Mouse (Mus musculus): ENCODE data around the gene Dnhd1. TPM values are rescaled to one million over a fixed set of nuclear protein-coding genes. Genes with fewer than 3 reads are reported as not detected.

The Dnhd1 gene
- polyA plus RNA-seq (2015; fragmentation: Nextera tagmentation; extraction: Ambion mirVana) = 0.09 and 0.91 TPM in 2 replicates

- ATAC-seq (replicated peaks; ENCODE audit: low FRiP score, low read depth) = peak; percentile 95
- H3K4me3 ChIP-seq (replicated peaks; ENCODE audit: low read depth, low read length) = peak within 1 kb of the TSS; percentile 34
- H3K27ac ChIP-seq = peak within 1 kb of the TSS; percentile 51
- H3K27me3 ChIP-seq (ENCODE audit: insufficient read depth, low read length) = no peaks in the 10 kb centered on the region
- no peaks in the 10 kb centered on the region for H3K36me3 ChIP-seq (ENCODE audit: insufficient read depth, low read length)
- TF ChIP-seq CTCF (IDR thresholded peaks at IDR 0.05; ENCODE audit: low read depth) = peak; percentile 61
- peak within 1 kb of the TSS; percentile 32; the same call in 1 of the 2 replicates for H3K9ac ChIP-seq (ENCODE audit: low read depth, low read length)
- 0 out of 2 replicates have a peak, but pooled peaks cover 4% of the 10 kb centered on the region for H3K4me1 ChIP-seq (replicated peaks; ENCODE audit: insufficient read depth, low read length)
- DNase-seq (ENCODE audit: low spot score) = peak; percentile 90
- peak within 1 kb of the TSS; percentile 66 for H3K4me2 ChIP-seq (ENCODE audit: low read length)
- WGBS = 1% methylated on average over 17 of the region's 17 CpGs
- H3K9me3 ChIP-seq (replicated peaks; ENCODE audit: low read length) = no peaks in the 10 kb centered on the region
Observed at GRCm38 (mm10) chr7:105650639-105651435, at the start of gene Dnhd1. TSS of gene Dnhd1 (plus strand) at chr7:105650827.

GRCm38 (mm10) chr7:105602860-105603623 is 47.6 kb upstream of the Dnhd1 start:
- Histone ChIP-seq H3K4me3 (replicated peaks; ENCODE audit: low read depth, low read length) (no peak overlapping the region), H3K36me3 (ENCODE audit: insufficient read depth, low read length) (no peaks in the 10 kb centered on the region), H3K9me3 (replicated peaks; ENCODE audit: low read length) (no peaks in the 10 kb centered on the region), H3K9ac (ENCODE audit: low read depth, low read length) (no peak overlapping the region), H3K4me2 (ENCODE audit: low read length) (no peak overlapping the region), H3K27me3 (ENCODE audit: insufficient read depth, low read length) (no peaks in the 10 kb centered on the region), H3K27ac (no peak overlapping the region), H3K4me1 (replicated peaks; ENCODE audit: insufficient read depth, low read length) (no peaks in the 10 kb centered on the region)
- 27% methylated on average over 9 of the region's 9 CpGs for WGBS
- peak; percentile 87 for ATAC-seq (replicated peaks; ENCODE audit: low FRiP score, low read depth)
- peak; percentile 77 for DNase-seq (ENCODE audit: low spot score)
- peak; percentile 85 for TF ChIP-seq CTCF (IDR thresholded peaks at IDR 0.05; ENCODE audit: low read depth)

- no peaks in the 10 kb centered on the region for H3K9me3 ChIP-seq (replicated peaks; ENCODE audit: low read length)
- no peak overlapping the region for H3K27ac ChIP-seq
- no peaks in the 10 kb centered on the region for H3K4me1 ChIP-seq (replicated peaks; ENCODE audit: insufficient read depth, low read length)
- no peak overlapping the region for H3K9ac ChIP-seq (ENCODE audit: low read depth, low read length)
- H3K4me3 ChIP-seq (replicated peaks; ENCODE audit: low read depth, low read length) = no peak overlapping the region
- ATAC-seq (replicated peaks; ENCODE audit: low FRiP score, low read depth) (no peak), DNase-seq (ENCODE audit: low spot score) (no peak)
- H3K36me3 ChIP-seq (ENCODE audit: insufficient read depth, low read length) = peaks cover 37% of the 10 kb centered on the region
- no peaks in the 10 kb centered on the region for H3K27me3 ChIP-seq (ENCODE audit: insufficient read depth, low read length)
- no peak for TF ChIP-seq CTCF (IDR thresholded peaks at IDR 0.05; ENCODE audit: low read depth)
- 86% methylated on average over 3 of the region's 3 CpGs for WGBS
- no peak overlapping the region for H3K4me2 ChIP-seq (ENCODE audit: low read length)
Observed at GRCm38 (mm10) chr7:105608467-105608866, 42.2 kb upstream of the Dnhd1 start.

GRCm38 (mm10) chr7:105611767-105612166 is 38.9 kb upstream of the Dnhd1 start:
- H3K4me2 ChIP-seq (ENCODE audit: low read length) = no peak overlapping the region
- WGBS = 93% methylated on average over 1 of the region's 1 CpGs

GRCm38 (mm10) chr7:105614400-105614799 is 36.2 kb upstream of the Dnhd1 start:
- H3K27ac ChIP-seq = no peak overlapping the region
- ATAC-seq (replicated peaks; ENCODE audit: low FRiP score, low read depth) (no peak), DNase-seq (ENCODE audit: low spot score) (no peak)
- peaks cover 70% of the 10 kb centered on the region for H3K36me3 ChIP-seq (ENCODE audit: insufficient read depth, low read length)
- WGBS = 91% methylated on average over 1 of the region's 1 CpGs
- no peak overlapping the region for H3K4me3 ChIP-seq (replicated peaks; ENCODE audit: low read depth, low read length)
- no peaks in the 10 kb centered on the region for H3K4me1 ChIP-seq (replicated peaks; ENCODE audit: insufficient read depth, low read length)
- H3K9me3 ChIP-seq (replicated peaks; ENCODE audit: low read length) = no peaks in the 10 kb centered on the region
- H3K4me2 ChIP-seq (ENCODE audit: low read length) = no peak overlapping the region
- H3K9ac ChIP-seq (ENCODE audit: low read depth, low read length) = no peak overlapping the region
- H3K27me3 ChIP-seq (ENCODE audit: insufficient read depth, low read length) = no peaks in the 10 kb centered on the region
- TF ChIP-seq CTCF (IDR thresholded peaks at IDR 0.05; ENCODE audit: low read depth) = no peak

More at GRCm38 (mm10) chr7:105611767-105612166, 38.9 kb upstream of the Dnhd1 start:
- no peak overlapping the region for H3K9ac ChIP-seq (ENCODE audit: low read depth, low read length)
- DNase-seq (ENCODE audit: low spot score) (no peak), ATAC-seq (replicated peaks; ENCODE audit: low FRiP score, low read depth) (no peak)
- H3K36me3 ChIP-seq (ENCODE audit: insufficient read depth, low read length) = peaks cover 48% of the 10 kb centered on the region
- no peak overlapping the region for H3K4me3 ChIP-seq (replicated peaks; ENCODE audit: low read depth, low read length)
- H3K27ac ChIP-seq = no peak overlapping the region
- no peaks in the 10 kb centered on the region for H3K27me3 ChIP-seq (ENCODE audit: insufficient read depth, low read length)
- no peaks in the 10 kb centered on the region for H3K4me1 ChIP-seq (replicated peaks; ENCODE audit: insufficient read depth, low read length)
- no peaks in the 10 kb centered on the region for H3K9me3 ChIP-seq (replicated peaks; ENCODE audit: low read length)
- TF ChIP-seq CTCF (IDR thresholded peaks at IDR 0.05; ENCODE audit: low read depth) = no peak

GRCm38 (mm10) chr7:105615720-105616119 is 34.9 kb upstream of the Dnhd1 start:
- no peak for TF ChIP-seq CTCF (IDR thresholded peaks at IDR 0.05; ENCODE audit: low read depth)
- H3K27me3 ChIP-seq (ENCODE audit: insufficient read depth, low read length) = no peaks in the 10 kb centered on the region
- no peak overlapping the region for H3K9ac ChIP-seq (ENCODE audit: low read depth, low read length)
- no peak overlapping the region for H3K4me3 ChIP-seq (replicated peaks; ENCODE audit: low read depth, low read length)
- H3K9me3 ChIP-seq (replicated peaks; ENCODE audit: low read length) = no peaks in the 10 kb centered on the region
- H3K36me3 ChIP-seq (ENCODE audit: insufficient read depth, low read length) = peaks cover 68% of the 10 kb centered on the region
- H3K4me1 ChIP-seq (replicated peaks; ENCODE audit: insufficient read depth, low read length) = no peaks in the 10 kb centered on the region
- 68% methylated on average over 1 of the region's 1 CpGs for WGBS
- no peak overlapping the region for H3K4me2 ChIP-seq (ENCODE audit: low read length)
- DNase-seq (ENCODE audit: low spot score) = no peak
- no peak overlapping the region for H3K27ac ChIP-seq
- ATAC-seq (replicated peaks; ENCODE audit: low FRiP score, low read depth) = no peak
